Mouse (Mus musculus) kidney, embryonic 14.5 days (tissue): Measurements from ENCODE around the gene Myrf. TPM values are rescaled to one million over a fixed set of nuclear protein-coding genes. Genes with fewer than 3 reads are reported as not detected.

Source experiments
- ATAC-seq: fragments of 200-750 bp; cut with Nextera tagmentation; 2 replicates; pipeline ENCODE4 v1.8.0; 2017; ENCODE audit warnings: moderate number of reproducible peaks, mild to moderate bottlenecking, moderate TSS enrichment, moderate library complexity; ENCODE audit not compliant: low FRiP score, low TSS enrichment
- H3K27ac ChIP-seq: fragments of 300-500 bp; sonication (generic); 2 replicates; pipeline ENCODE4 v1.5.1; 2014; ENCODE audit warnings: low read depth, mild to moderate bottlenecking, low read length, moderate library complexity, mixed read lengths
- H3K27me3 ChIP-seq: fragments of 300-500 bp; sonication (generic); 2 replicates; pipeline ENCODE4 v1.6.1; 2014; ENCODE audit warnings: mild to moderate bottlenecking, low read length; ENCODE audit not compliant: control insufficient read depth, insufficient read depth
- H3K36me3 ChIP-seq: fragments of 300-500 bp; sonication (generic); 2 replicates; pipeline ENCODE4 v1.6.1; 2014; ENCODE audit warnings: low read length, mixed read lengths; ENCODE audit not compliant: control insufficient read depth, insufficient read depth
- H3K4me1 ChIP-seq: fragments of 300-500 bp; sonication (generic); 2 replicates; pipeline ENCODE4 v1.6.1; 2014; ENCODE audit warnings: low read length, mixed read lengths; ENCODE audit not compliant: control insufficient read depth, insufficient read depth
- H3K4me2 ChIP-seq: fragments of 300-500 bp; sonication (generic); replicated peaks from 2 replicates; pipeline ENCODE4 v1.6.1; 2014; ENCODE audit warnings: low read depth, mild to moderate bottlenecking, low read length
- H3K4me3 ChIP-seq: fragments of 300-500 bp; sonication (generic); 2 replicates; pipeline ENCODE4 v1.5.1; 2014; ENCODE audit warnings: mild to moderate bottlenecking, low read length
- H3K9ac ChIP-seq: fragments of 300-500 bp; sonication (generic); 2 replicates; pipeline ENCODE4 v1.6.1; 2014; ENCODE audit warnings: low read depth, mild to moderate bottlenecking, low read length, moderate library complexity
- H3K9me3 ChIP-seq: fragments of 300-500 bp; sonication (generic); 2 replicates; pipeline ENCODE4 v1.6.1; 2016; ENCODE audit warnings: low read length; ENCODE audit not compliant: control insufficient read depth
- WGBS: fragments of 180-500 bp; shearing (Covaris S2); extraction: QIAGEN DNeasy Blood & Tissue Kit; methylation state at CpG from one replicate; pipeline ENCODE4 v1.1.7; 2014; 5-methylcytosine and 5-hydroxymethylcytosine counted together
- polyA plus RNA-seq: library from polyadenylated mRNA; unstranded; fragments of >200 nt; fragmentation: Nextera tagmentation; extraction: Ambion mirVana; gene quantifications from 2 replicates; pipeline ENCODE4 v1.2.1, GENCODE M21; 2014

Myrf gene
- polyA plus RNA-seq, 1 experiment from 2014 or later: 6.4 TPM

GRCm38 (mm10) chr19:10266196-10266850, 25.8 kb upstream of the Myrf start:
- Histone ChIP-seq H3K4me1 (peaks cover 11% of the 10 kb centered on the region), H3K4me2 (0 out of 2 replicates have a peak overlapping the region, but pooled peaks have one; percentile 10), H3K9me3 (no peaks in the 10 kb centered on the region), H3K27me3 (no peaks in the 10 kb centered on the region), H3K36me3 (no peaks in the 10 kb centered on the region; the same call in 1 of the 2 replicates), H3K9ac (no peak overlapping the region), H3K4me3 (no peak overlapping the region), H3K27ac (peak overlapping the region; percentile 78; the same call in 1 of the 2 replicates)
- peak; percentile 85 for ATAC-seq
- WGBS: 16% methylated on average over 14 of the region's 14 CpGs

DNA sequence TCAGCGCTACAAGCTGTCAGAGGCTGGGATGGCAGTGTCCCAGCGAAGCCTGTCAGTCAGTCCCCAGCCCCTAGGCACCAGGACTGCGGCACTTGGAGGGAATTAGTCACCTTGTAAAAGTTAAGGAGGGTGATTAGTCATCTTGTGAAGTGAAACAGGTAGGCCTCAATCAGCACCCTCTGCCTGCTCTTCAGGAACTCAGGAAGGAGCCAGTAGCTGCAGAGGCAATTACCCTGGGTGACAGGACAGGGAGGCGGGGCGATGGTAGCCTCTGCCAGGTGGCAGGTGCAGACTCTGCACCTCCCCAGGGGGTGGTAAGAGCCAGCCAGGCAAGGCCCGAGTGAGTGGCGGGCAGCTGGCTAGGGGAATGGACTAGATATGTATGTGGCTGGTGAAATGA, 20.8 kb upstream of the Myrf start:
- ATAC-seq: no peak
- H3K9me3 ChIP-seq: no peaks in the 10 kb centered on the region
- H3K9ac ChIP-seq: no peak overlapping the region
- no peak overlapping the region for H3K4me3 ChIP-seq
- no peak overlapping the region for H3K4me2 ChIP-seq
- H3K27ac ChIP-seq: no peak overlapping the region
- WGBS: 57% methylated on average over 7 of the region's 7 CpGs
- H3K27me3 ChIP-seq: no peaks in the 10 kb centered on the region
- no peaks in the 10 kb centered on the region; the same call in 1 of the 2 replicates for H3K36me3 ChIP-seq
- H3K4me1 ChIP-seq: no peaks in the 10 kb centered on the region

DNA sequence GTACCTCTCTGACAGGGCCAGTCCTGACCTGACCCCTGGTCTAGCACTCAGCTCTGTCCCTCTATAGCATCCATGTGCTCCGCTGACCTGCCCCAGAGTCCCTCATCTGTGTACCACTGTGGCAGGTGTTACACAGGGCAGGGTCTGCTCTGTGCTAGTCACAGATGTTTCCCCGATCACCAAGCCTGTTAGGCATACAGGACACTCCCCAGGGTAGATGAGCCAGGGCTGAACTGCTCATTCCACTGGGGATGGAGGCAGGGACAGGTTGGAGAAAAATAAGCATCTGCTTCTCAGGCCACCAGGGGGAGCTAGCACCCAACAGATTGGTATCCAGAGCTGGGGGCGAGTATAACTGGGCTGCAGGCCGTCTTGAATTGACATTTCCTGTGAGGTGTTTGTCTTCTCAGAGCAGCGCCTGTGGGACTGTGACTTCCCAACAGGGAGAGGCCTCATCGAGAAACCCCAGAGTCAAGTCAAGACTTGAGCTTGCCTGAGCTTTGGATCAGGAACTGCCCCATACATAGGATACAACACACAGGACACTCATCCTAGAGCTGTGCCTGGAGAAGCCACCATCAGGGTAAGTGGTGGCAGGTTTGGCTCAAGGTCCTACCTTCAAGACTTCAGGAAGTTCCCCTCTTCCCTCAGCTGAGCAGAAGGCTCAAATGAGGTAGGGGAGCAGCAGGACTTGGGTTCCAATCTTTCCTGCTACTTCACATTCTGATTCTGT, 17.9 kb upstream of the Myrf start:
- Histone ChIP-seq H3K27ac (no peak overlapping the region), H3K27me3 (no peaks in the 10 kb centered on the region), H3K4me3 (no peak overlapping the region), H3K9me3 (no peaks in the 10 kb centered on the region), H3K4me2 (no peak overlapping the region), H3K36me3 (no peaks in the 10 kb centered on the region; the same call in 1 of the 2 replicates), H3K4me1 (no peaks in the 10 kb centered on the region), H3K9ac (no peak overlapping the region)
- 21% methylated on average over 6 of the region's 6 CpGs for WGBS
- ATAC-seq: peak; percentile 60

DNA sequence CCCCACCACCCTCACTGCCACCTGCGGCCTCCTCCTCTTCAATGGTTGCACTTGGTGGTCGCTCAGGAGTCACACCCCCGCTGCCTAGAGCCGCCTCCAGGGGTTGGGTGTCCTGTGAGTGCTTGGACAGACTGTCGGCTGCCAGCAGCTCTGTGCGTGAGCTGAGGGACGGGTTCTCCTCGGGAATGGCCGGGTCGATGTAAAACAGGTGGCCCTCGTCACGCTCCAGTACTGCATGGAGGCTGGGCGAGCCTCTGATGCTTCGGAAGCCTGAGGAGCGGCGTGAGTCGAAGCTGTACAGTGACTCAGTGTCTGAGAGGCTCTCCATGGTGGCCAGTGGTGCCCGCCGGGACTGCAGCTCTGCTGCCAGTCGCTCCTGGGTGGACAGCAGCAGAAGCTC, 7.6 kb upstream of the Myrf start:
- Histone ChIP-seq H3K4me2 (no peak overlapping the region), H3K4me3 (no peak overlapping the region), H3K36me3 (no peaks in the 10 kb centered on the region), H3K4me1 (peaks cover 21% of the 10 kb centered on the region), H3K27me3 (no peaks in the 10 kb centered on the region), H3K9me3 (no peaks in the 10 kb centered on the region), H3K9ac (no peak overlapping the region), H3K27ac (0 out of 2 replicates have a peak overlapping the region, but pooled peaks have one; percentile 13)
- 12% methylated on average over 20 of the region's 20 CpGs for WGBS
- peak; percentile 83 for ATAC-seq

DNA sequence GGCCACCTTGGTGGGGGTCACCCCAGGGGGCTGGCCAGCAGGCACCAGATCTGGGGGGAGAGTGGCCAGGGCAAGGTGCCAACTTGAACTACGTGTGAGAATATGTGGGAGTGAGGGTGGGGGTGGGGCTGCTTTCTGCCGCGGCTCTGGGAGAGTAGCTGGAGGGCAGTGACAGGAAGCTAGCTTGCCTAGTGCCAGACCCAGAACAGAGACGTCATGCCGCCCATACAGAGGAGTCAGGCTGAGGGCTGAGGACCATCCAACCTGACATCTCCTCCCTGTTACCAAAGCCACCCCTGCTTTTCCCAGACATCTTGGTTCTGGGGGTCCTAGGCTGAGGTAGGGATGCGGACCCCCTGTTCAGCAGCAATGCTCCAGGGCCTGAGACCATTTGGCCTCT, 6.6 kb upstream of the Myrf start:
- Histone ChIP-seq H3K4me3 (no peak overlapping the region), H3K27ac (no peak overlapping the region), H3K9me3 (no peaks in the 10 kb centered on the region), H3K9ac (0 out of 2 replicates have a peak overlapping the region, but pooled peaks have one; percentile 12), H3K4me2 (no peak overlapping the region), H3K4me1 (peaks cover 21% of the 10 kb centered on the region), H3K36me3 (no peaks in the 10 kb centered on the region), H3K27me3 (no peaks in the 10 kb centered on the region)
- no peak for ATAC-seq
- 24% methylated on average over 6 of the region's 6 CpGs for WGBS

DNA sequence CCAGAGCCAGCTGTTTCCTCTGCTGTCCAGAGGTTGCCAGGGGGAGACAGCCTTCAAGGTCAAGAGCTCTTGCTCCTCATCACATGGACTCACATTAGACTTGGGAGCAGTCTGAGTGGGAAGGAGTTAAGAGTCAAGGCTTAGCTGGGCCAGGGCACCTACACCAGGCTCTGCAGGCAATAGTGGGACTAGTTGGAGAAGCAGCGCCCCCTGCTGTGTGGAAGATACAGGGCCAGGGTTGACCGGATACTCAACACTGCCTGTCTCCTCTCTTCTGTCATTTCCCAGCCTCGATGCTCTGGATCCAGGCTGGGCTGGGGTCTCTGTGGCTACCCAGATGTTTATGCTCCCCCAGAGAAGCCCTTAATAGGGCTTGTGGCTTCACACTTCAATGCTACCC, 3.6 kb upstream of the Myrf start:
- Histone ChIP-seq H3K4me2 (no peak overlapping the region), H3K9ac (no peak overlapping the region), H3K4me3 (no peak overlapping the region), H3K27ac (no peak overlapping the region), H3K9me3 (no peaks in the 10 kb centered on the region), H3K36me3 (no peaks in the 10 kb centered on the region), H3K4me1 (peaks cover 30% of the 10 kb centered on the region), H3K27me3 (no peaks in the 10 kb centered on the region)
- no peak for ATAC-seq
- 26% methylated on average over 3 of the region's 3 CpGs for WGBS

DNA sequence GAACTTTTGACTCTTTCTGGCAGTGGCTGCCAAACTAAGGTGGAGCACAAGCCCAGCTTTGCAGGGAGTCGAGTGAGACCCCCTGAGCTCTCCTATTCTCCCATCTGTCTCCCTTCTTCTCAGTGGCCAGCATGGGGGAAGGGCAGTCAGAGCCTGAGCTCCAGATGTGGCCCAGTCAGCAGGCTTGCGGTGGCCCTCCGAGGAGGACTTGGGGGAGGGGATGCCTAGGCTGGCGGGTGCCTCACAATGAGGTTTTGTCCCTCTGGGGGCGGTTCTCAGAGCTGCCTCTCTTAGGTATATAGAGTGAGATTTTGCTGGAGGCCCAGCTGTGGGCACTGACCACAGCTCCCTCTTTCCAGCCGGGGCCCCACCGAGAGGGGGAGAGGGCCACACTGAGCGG, 2.4 kb upstream of the Myrf start:
- Histone ChIP-seq H3K9me3 (no peaks in the 10 kb centered on the region), H3K27me3 (no peaks in the 10 kb centered on the region), H3K4me2 (no peak overlapping the region), H3K4me3 (no peak overlapping the region), H3K4me1 (peaks cover 22% of the 10 kb centered on the region), H3K27ac (no peak overlapping the region), H3K36me3 (no peaks in the 10 kb centered on the region), H3K9ac (no peak overlapping the region)
- WGBS: 17% methylated on average over 8 of the region's 8 CpGs
- no peak for ATAC-seq

DNA sequence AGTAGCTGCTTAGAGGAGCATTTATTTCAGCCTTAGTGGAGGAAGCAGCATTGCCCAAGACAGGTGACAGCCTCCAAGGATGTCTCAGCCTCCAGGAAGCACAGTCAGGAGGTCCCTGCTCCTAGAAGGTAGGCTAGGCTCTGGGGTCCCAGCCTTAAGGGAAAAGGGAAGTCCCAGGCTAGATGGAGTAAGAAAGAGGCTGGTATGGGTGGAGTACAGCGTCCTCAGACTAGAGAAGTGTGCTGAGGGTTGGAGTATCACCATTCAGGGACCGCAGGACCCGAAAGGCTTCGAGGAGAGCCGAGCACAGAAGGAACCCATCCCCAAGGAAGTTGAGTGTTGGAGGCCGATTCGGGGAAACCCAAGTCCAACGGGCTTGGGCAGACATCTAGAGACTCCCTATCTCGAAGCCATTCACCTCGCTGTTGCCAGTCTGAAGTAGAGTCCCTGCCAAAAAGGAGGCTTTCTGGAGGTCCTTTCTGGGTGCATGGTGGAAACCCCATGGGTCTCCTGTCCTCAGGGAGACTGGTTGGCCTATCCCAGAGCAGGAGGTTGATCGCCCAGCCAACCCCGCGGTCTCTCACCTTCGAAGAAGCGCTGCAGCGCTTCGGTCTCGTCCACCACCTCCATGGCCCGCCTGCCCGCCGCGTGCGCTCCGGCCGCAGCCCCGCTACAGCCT, 434 bp downstream of the Myrf start:
- H3K9me3 ChIP-seq: no peaks in the 10 kb centered on the region
- 4% methylated on average over 21 of the region's 26 CpGs for WGBS
- no peaks in the 10 kb centered on the region for H3K36me3 ChIP-seq
- no peaks in the 10 kb centered on the region for H3K27me3 ChIP-seq
- H3K27ac ChIP-seq: 0 out of 2 replicates have a peak overlapping the region, but pooled peaks have one; percentile 7
- H3K9ac ChIP-seq: peak overlapping the region; percentile 65
- H3K4me1 ChIP-seq: peaks cover 9% of the 10 kb centered on the region; the same call in 1 of the 2 replicates
- no peak; the same call in 1 of the 2 replicates for ATAC-seq
- peak overlapping the region; percentile 51 for H3K4me3 ChIP-seq
- peak overlapping the region; percentile 90 for H3K4me2 ChIP-seq
